Mouse (Mus musculus): ENCODE measurements at regions not wholly inside any gene's neighbourhood (a gene's known extent, or its start where the extent isn't known, plus 50 kb on each side); places are given as distances from the start of the nearest gene placed in this dataset.

DNA sequence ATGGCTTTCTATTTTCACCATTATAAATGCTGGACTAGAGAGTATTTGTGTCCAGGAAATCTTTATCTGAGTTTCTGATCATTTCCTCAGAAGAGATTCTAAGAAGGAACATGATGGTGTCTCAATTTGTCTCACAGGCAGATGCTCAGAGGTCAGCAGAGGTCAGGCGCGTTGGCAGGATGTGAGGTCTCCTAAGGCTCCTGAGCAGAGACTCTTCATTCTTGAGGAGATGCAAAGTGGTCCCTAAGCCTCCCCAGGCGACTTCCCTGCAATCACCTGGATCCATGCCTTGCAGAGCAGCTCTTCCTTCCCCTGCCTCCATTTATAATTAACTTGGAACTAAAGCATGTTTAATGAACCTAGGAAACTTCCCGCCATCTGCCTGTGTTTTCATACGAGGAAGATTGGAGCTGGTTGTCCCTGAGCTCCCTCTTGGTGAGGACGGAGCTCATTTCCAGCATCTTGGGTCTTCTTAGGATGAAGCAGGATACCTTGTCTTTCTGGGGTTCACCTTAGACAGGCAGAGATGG lies 71.8 kb downstream of the Arf2 start:
- Histone ChIP-seq H3K4me3 (ENCODE audit: control insufficient read depth, low read depth, low read length) (no peak overlapping the region), H3K4me1 (ENCODE audit: control insufficient read depth, insufficient read depth, low read length) (no peaks in the 10 kb centered on the region), H3K36me3 (ENCODE audit: control insufficient read depth, insufficient read depth, low read length) (no peaks in the 10 kb centered on the region), H3K27me3 (ENCODE audit: control insufficient read depth, insufficient read depth, low read length) (no peaks in the 10 kb centered on the region), H3K27ac (ENCODE audit: control insufficient read depth, insufficient read depth, low read depth, low read length) (no peak overlapping the region)
- TF ChIP-seq POLR2A (IDR thresholded peaks at IDR 0.05; ENCODE audit: control insufficient read depth, low read depth, low read length) (no peak), CTCF (IDR thresholded peaks at IDR 0.05; ENCODE audit: control insufficient read depth, insufficient read depth, insufficient replicate concordance, low read depth, low read length) (no peak)

DNA sequence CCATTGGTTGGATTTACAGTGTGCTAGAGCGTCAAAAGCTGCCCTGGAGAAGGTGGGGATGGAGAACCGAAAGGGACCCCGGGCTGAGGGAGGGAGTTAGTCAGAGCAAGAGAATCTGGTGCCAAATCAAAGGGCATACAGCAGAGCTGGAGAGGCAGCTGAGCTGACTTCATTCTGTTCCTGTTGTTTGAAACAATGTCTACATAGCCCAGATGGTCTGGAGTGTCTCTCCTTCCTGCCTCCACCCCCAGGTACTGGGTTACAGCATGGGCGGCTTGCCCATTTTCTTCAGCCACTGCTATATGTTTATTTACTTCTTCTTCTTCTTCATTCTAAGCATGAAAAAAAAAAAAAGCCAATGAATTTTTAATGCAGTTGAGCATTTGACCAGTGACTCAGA lies 78.7 kb downstream of the Arf2 start:
- no peaks in the 10 kb centered on the region for H3K4me1 ChIP-seq (ENCODE audit: control insufficient read depth, insufficient read depth, low read length)
- no peak overlapping the region for H3K27ac ChIP-seq (ENCODE audit: control insufficient read depth, insufficient read depth, low read depth, low read length)
- no peaks in the 10 kb centered on the region for H3K27me3 ChIP-seq (ENCODE audit: control insufficient read depth, insufficient read depth, low read length)
- no peak overlapping the region for H3K4me3 ChIP-seq (ENCODE audit: control insufficient read depth, low read depth, low read length)
- H3K36me3 ChIP-seq (ENCODE audit: control insufficient read depth, insufficient read depth, low read length) = no peaks in the 10 kb centered on the region
- TF ChIP-seq POLR2A (IDR thresholded peaks at IDR 0.05; ENCODE audit: control insufficient read depth, low read depth, low read length) = no peak
- no peak for TF ChIP-seq CTCF (IDR thresholded peaks at IDR 0.05; ENCODE audit: control insufficient read depth, insufficient read depth, insufficient replicate concordance, low read depth, low read length)

DNA sequence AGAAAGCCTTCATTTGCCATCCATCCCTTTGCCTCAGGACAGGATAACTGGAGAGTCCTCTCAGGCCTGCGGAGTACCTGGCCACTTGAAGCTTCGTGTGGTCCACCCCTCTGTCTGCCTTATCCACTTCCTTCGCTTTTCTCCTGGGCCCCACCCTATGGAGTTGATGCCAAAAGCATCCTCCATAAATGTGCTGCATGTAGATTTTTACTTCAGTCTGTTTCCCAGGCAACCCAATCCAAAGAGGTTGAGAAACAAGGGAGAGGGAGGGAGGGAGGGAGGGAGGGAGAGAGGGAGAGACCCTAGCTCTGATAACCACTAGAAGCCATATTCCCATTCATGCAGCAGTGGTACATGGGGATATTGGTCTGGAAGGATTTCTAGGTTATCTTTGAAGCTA lies 80.7 kb upstream of the Crhr1 start:
- TF ChIP-seq POLR2A (IDR thresholded peaks at IDR 0.05; ENCODE audit: control insufficient read depth, low read depth, low read length) (no peak), CTCF (IDR thresholded peaks at IDR 0.05; ENCODE audit: control insufficient read depth, insufficient read depth, insufficient replicate concordance, low read depth, low read length) (no peak)
- Histone ChIP-seq H3K36me3 (ENCODE audit: control insufficient read depth, insufficient read depth, low read length) (no peaks in the 10 kb centered on the region), H3K4me3 (ENCODE audit: control insufficient read depth, low read depth, low read length) (no peak overlapping the region), H3K4me1 (ENCODE audit: control insufficient read depth, insufficient read depth, low read length) (no peaks in the 10 kb centered on the region), H3K27ac (ENCODE audit: control insufficient read depth, insufficient read depth, low read depth, low read length) (no peak overlapping the region), H3K27me3 (ENCODE audit: control insufficient read depth, insufficient read depth, low read length) (no peaks in the 10 kb centered on the region)

DNA sequence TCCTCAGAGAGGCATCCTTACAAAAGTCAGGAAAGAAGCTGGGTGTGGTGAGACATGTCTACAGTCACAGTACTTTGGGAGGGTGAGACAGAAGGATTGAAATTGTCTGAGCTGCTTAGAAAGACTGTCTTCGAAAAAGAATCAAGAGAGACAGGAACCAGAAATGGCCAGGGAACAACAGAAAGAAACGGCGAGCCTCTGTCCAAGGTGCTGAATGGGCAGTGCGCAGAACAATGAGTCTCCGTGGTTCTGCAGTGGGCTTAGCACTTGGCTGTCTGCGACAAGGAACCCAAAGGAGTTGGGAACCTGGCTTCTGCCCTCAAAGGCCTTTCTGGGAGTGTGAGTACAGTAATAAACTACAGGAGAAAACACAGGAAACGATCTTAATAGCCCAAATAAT lies 79.4 kb upstream of the Crhr1 start:
- TF ChIP-seq POLR2A (IDR thresholded peaks at IDR 0.05; ENCODE audit: control insufficient read depth, low read depth, low read length) (no peak), CTCF (IDR thresholded peaks at IDR 0.05; ENCODE audit: control insufficient read depth, insufficient read depth, insufficient replicate concordance, low read depth, low read length) (no peak)
- no peaks in the 10 kb centered on the region for H3K27me3 ChIP-seq (ENCODE audit: control insufficient read depth, insufficient read depth, low read length)
- H3K4me3 ChIP-seq (ENCODE audit: control insufficient read depth, low read depth, low read length) = no peak overlapping the region
- H3K4me1 ChIP-seq (ENCODE audit: control insufficient read depth, insufficient read depth, low read length) = no peaks in the 10 kb centered on the region
- no peaks in the 10 kb centered on the region for H3K36me3 ChIP-seq (ENCODE audit: control insufficient read depth, insufficient read depth, low read length)
- no peak overlapping the region for H3K27ac ChIP-seq (ENCODE audit: control insufficient read depth, insufficient read depth, low read depth, low read length)

DNA sequence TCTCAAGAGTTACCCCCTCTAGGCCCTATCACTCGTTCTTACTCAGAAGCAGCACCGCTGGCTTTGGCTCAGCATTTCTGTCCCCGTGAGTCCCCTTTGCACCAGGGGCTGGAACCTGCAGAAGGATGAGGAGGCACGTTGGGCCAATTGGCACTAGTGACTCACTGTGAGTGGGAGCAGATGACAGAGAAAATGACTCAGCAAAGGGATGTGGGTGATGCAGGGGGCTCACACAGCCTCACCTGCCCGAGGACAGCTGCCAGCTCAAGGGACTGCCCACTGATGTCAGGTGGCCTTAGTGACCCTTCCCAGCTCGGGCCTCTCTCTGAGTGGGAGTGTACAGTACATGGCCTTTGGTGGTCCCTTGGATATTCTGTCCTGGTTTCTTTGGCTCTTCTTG lies 76.7 kb upstream of the Crhr1 start:
- Histone ChIP-seq H3K4me3 (ENCODE audit: control insufficient read depth, low read depth, low read length) (no peak overlapping the region), H3K27me3 (ENCODE audit: control insufficient read depth, insufficient read depth, low read length) (no peaks in the 10 kb centered on the region), H3K27ac (ENCODE audit: control insufficient read depth, insufficient read depth, low read depth, low read length) (no peak overlapping the region), H3K4me1 (ENCODE audit: control insufficient read depth, insufficient read depth, low read length) (no peaks in the 10 kb centered on the region), H3K36me3 (ENCODE audit: control insufficient read depth, insufficient read depth, low read length) (no peaks in the 10 kb centered on the region)
- TF ChIP-seq CTCF (IDR thresholded peaks at IDR 0.05; ENCODE audit: control insufficient read depth, insufficient read depth, insufficient replicate concordance, low read depth, low read length) = no peak
- TF ChIP-seq POLR2A (IDR thresholded peaks at IDR 0.05; ENCODE audit: control insufficient read depth, low read depth, low read length) = no peak

DNA sequence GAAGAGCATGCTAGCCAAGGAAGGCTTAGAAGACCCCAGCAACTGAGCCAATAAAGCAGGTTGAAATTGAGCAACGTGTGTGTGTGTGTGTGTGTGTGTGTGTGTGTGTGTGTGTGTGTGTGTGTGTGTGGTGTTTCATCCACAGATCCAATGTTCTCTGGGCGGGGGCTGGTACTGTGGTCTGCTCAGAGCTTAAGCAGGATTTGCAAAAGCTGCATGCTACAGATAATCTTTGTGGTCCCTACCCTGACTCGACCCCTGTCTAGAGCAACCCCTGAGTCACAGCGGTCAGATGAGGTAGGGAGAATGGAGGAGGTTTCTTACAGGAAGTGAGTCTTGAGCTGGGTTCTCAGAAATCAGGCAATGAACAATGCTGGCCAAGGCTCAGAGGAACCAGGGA lies 75.6 kb upstream of the Crhr1 start:
- no peaks in the 10 kb centered on the region for H3K36me3 ChIP-seq (ENCODE audit: control insufficient read depth, insufficient read depth, low read length)
- no peak overlapping the region for H3K27ac ChIP-seq (ENCODE audit: control insufficient read depth, insufficient read depth, low read depth, low read length)
- no peaks in the 10 kb centered on the region for H3K27me3 ChIP-seq (ENCODE audit: control insufficient read depth, insufficient read depth, low read length)
- no peaks in the 10 kb centered on the region for H3K4me1 ChIP-seq (ENCODE audit: control insufficient read depth, insufficient read depth, low read length)
- TF ChIP-seq POLR2A (IDR thresholded peaks at IDR 0.05; ENCODE audit: control insufficient read depth, low read depth, low read length) (no peak), CTCF (IDR thresholded peaks at IDR 0.05; ENCODE audit: control insufficient read depth, insufficient read depth, insufficient replicate concordance, low read depth, low read length) (no peak)
- no peak overlapping the region for H3K4me3 ChIP-seq (ENCODE audit: control insufficient read depth, low read depth, low read length)

DNA sequence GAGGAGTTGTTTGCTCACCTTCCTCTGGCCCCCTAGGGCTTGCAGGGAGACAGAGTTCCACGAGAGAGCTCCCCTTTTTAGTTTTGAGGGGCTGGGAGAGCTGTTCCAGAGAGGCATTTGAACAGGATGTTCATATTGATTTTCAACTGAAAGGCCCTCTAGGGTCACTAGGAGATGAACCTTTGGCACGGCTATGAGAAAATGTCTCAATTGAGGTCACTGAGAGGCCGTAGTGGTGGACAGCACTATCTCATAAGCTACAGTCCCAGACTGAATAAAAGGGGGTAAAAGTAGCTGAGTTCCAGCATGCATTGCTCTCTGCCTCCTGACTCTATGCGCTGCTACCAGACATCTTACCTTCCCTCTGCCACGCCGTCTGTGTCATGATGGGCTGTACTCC lies 74.1 kb upstream of the Crhr1 start:
- H3K27ac ChIP-seq (ENCODE audit: control insufficient read depth, insufficient read depth, low read depth, low read length) = no peak overlapping the region
- H3K27me3 ChIP-seq (ENCODE audit: control insufficient read depth, insufficient read depth, low read length) = no peaks in the 10 kb centered on the region
- H3K4me1 ChIP-seq (ENCODE audit: control insufficient read depth, insufficient read depth, low read length) = no peaks in the 10 kb centered on the region
- no peaks in the 10 kb centered on the region for H3K36me3 ChIP-seq (ENCODE audit: control insufficient read depth, insufficient read depth, low read length)
- TF ChIP-seq CTCF (IDR thresholded peaks at IDR 0.05; ENCODE audit: control insufficient read depth, insufficient read depth, insufficient replicate concordance, low read depth, low read length) = no peak
- no peak for TF ChIP-seq POLR2A (IDR thresholded peaks at IDR 0.05; ENCODE audit: control insufficient read depth, low read depth, low read length)
- no peak overlapping the region for H3K4me3 ChIP-seq (ENCODE audit: control insufficient read depth, low read depth, low read length)

DNA sequence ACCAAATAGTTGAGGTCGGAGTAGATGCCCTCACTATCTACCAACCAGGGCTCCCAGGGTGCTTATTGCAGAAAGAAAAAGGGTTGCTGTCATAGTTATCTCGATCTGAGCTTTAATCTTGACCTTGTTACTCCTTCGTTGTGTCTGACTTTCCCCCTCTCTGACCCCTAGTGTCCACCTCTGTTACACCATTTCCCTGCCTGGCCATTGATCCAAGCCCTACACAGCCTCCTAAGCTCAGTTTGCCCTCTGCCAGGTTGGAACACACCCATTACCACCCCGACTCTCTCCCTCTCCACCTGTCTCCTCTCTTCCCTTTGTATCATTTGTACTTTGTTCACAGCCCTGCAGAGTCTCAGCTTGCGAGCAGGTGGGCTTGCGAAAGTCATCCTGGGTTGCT lies 73.6 kb upstream of the Crhr1 start:
- Histone ChIP-seq H3K36me3 (ENCODE audit: control insufficient read depth, insufficient read depth, low read length) (no peaks in the 10 kb centered on the region), H3K4me1 (ENCODE audit: control insufficient read depth, insufficient read depth, low read length) (no peaks in the 10 kb centered on the region), H3K27ac (ENCODE audit: control insufficient read depth, insufficient read depth, low read depth, low read length) (no peak overlapping the region), H3K4me3 (ENCODE audit: control insufficient read depth, low read depth, low read length) (no peak overlapping the region), H3K27me3 (ENCODE audit: control insufficient read depth, insufficient read depth, low read length) (no peaks in the 10 kb centered on the region)
- TF ChIP-seq POLR2A (IDR thresholded peaks at IDR 0.05; ENCODE audit: control insufficient read depth, low read depth, low read length) (no peak), CTCF (IDR thresholded peaks at IDR 0.05; ENCODE audit: control insufficient read depth, insufficient read depth, insufficient replicate concordance, low read depth, low read length) (no peak)

All from testis, adult 2 months (tissue).